Mouse (Mus musculus) embryo, embryonic 9.5 days (tissue): ENCODE results near the gene Gm20917.
"Not testable (repeated sequence)": the region's sequence is repeated elsewhere in the genome, so short reads cannot be mapped to it uniquely, and the experiment has no call there.

ENCODE experiments used
- DNase-seq: peaks from one replicate; pipeline ENCODE4 v3.0.0-alpha.2; 2017; ENCODE audit errors: extremely low spot score

The Gm20917 gene

GRCm38 (mm10) chrY:79151022-79151421, at the start of gene Gm20917:
Gm20917 (minus strand) TSS chrY:79151122.
- DNase-seq = not testable (repeated sequence)
